Mouse (Mus musculus) neutrophil, adult 59 days (primary cell): ENCODE measurements around the gene Gm21936. TPM values are rescaled to one million over a fixed set of nuclear protein-coding genes. Genes with fewer than 3 reads are reported as not detected.

Experiments
- total RNA-seq, 2 experiments: library from RNA; stranded (reverse); gene quantifications; 1 replicate in 1 of 2; 2 replicates in 1 of 2; pipeline ENCODE4 v1.2.4; 2023

Gm21936 gene
- not detected for total RNA-seq

GRCm38 (mm10) chr12:87795212-87795611, at the start of gene Gm21936:
Gm21936 (plus strand) TSS chr12:87795512.

GRCm38 (mm10) chr12:87775655-87776054, 19.7 kb upstream of the Gm21936 start, which contains the start of gene Gm21319:
Gm21319 (minus strand) TSS chr12:87775755.

GRCm38 (mm10) chr12:87816277-87816676, 21.0 kb downstream of the Gm21936 start, which contains the start of gene BB287469:
BB287469 (plus strand) TSS chr12:87816577.

GRCm38 (mm10) chr12:87842239-87842638, 46.9 kb downstream of the Gm21936 start, which contains the start of gene Gm2001:
Gm2001 (minus strand) TSS chr12:87842339.

Other genes with a start within 250 kb of the Gm21936 start
- gene Oog1, start 192.8 kb upstream of the Gm21936 start, total RNA-seq: not detected
- gene Gm4027, start 176.6 kb upstream of the Gm21936 start, total RNA-seq: not detected
- not detected for gene Gm16381, start 150.9 kb upstream of the Gm21936 start, total RNA-seq
- gene Gm21319, start 19.8 kb upstream of the Gm21936 start, total RNA-seq: not detected
- not detected for gene BB287469, start 21.1 kb downstream of the Gm21936 start, total RNA-seq
- not detected for gene Gm2001, start 46.8 kb downstream of the Gm21936 start, total RNA-seq
- not detected for gene Gm2016, start 78.6 kb downstream of the Gm21936 start, total RNA-seq
- gene Gm2022, start 99.9 kb downstream of the Gm21936 start, total RNA-seq: not detected
- gene Gm2035, start 124.3 kb downstream of the Gm21936 start, total RNA-seq: not detected
- not detected for gene Gm2042, start 158.6 kb downstream of the Gm21936 start, total RNA-seq
- not detected for gene Gm2075, start 216.3 kb downstream of the Gm21936 start, total RNA-seq
- gene Gm6803, start 223.3 kb downstream of the Gm21936 start, total RNA-seq: not detected
- not detected for gene Gm2056, start 231.5 kb downstream of the Gm21936 start, total RNA-seq